Mouse (Mus musculus): ENCODE results near the gene Vsig2. TPM values are rescaled to one million over a fixed set of nuclear protein-coding genes. Genes with fewer than 3 reads are reported as not detected.
A peak's percentile ranks its signal among the peaks of the same experiment; 100 is the strongest.

Gene Vsig2
- polyA plus RNA-seq, 1 experiment from 2014 or later, result 1.3 TPM

DNA sequence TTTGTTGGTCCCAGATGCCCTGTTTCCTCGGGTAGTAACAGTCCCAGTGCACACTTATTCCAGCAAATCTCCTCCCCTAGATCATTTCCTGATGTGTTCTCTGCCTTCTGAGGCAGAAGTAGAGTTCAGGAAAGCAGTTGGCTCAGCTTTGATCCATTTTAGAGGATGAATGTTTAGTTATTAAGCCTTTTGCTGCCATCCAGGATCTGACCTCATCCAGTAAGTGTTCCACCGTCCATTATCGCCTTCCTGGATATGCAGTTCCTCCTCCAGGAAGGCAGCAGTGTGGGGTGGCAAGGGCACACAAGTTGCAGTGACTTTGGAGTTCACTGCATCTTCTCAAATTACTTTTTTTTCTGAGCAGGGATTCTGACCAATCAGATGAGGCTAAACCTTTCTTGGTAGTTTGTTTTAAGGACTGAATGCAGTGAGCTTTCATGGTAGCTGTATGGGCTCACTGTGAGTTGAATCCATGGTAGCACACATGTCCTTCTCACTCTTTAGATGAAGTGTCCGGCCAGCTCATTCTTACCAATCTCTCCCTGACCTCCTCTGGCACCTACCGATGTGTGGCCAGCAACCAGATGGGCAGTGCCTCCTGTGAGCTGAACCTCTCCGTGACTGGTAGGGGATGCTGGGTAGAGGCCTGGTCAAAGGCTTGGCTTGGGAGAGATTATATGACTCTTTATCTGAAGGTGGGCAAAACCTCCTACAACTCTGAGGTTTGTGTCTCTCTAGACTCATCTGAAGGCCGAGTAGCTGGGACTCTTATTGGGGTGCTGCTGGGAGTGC, 3.0 kb downstream of the Vsig2 start:
- Histone ChIP-seq H3K27ac (ENCODE audit: low read depth) (no peak overlapping the region), H3K4me2 (ENCODE audit: low read depth, low read length) (no peak overlapping the region), H3K9ac (replicated peaks) (no peak overlapping the region), H3K4me1 (ENCODE audit: insufficient read depth) (no peaks in the 10 kb centered on the region; the same call in 1 of the 2 replicates), H3K27me3 (ENCODE audit: insufficient read depth, low read length) (peaks cover 13% of the 10 kb centered on the region; the same call in 1 of the 2 replicates), H3K9me3 (ENCODE audit: low read length) (no peaks in the 10 kb centered on the region), H3K36me3 (replicated peaks; ENCODE audit: insufficient read depth, low read length) (no peaks in the 10 kb centered on the region), H3K4me3 (ENCODE audit: low read depth, low read length) (no peak overlapping the region)
- no peak for TF ChIP-seq CTCF (IDR thresholded peaks at IDR 0.05; ENCODE audit: low read depth)
- TF ChIP-seq EP300 (IDR thresholded peaks at IDR 0.05; ENCODE audit: low read depth), result no peak
- DNase-seq (no peak), ATAC-seq (no peak)
- 65% methylated on average over 7 of the region's 7 CpGs for WGBS (ENCODE audit: insufficient replicate concordance)

DNA sequence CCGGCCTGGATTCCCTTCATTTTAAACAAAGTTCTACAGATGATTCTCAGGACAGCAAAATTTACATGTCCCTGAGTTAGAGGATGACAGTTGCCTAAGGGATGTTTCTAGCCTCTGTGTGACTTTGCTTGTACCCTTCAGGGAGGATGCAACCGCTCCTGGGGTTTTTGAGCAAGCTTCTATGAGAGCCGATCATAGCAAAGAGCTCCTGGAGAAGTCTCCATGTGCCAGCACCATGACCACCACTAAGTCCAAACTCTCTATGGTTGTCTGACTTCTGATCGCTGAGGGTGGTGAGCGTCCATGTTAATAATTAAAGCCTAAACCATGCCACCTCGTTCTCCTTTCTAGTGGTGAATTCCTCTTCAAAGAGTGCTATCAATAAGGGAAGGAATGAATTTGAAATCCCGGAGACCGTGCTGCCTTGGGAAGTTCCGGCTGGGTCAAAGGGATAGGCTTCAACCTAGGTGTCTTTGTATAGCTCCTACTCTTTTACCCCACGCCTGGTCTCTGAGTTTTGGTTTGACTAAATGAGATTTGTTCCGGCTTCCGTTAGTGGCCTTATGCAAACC, 4.9 kb downstream of the Vsig2 start:
- ATAC-seq (no peak), DNase-seq (no peak)
- 48% methylated on average over 12 of the region's 12 CpGs for WGBS (ENCODE audit: insufficient replicate concordance)
- H3K27me3 ChIP-seq (ENCODE audit: insufficient read depth, low read length), result peaks cover 13% of the 10 kb centered on the region; the same call in 1 of the 2 replicates
- H3K9ac ChIP-seq (replicated peaks), result no peak overlapping the region
- H3K4me3 ChIP-seq (ENCODE audit: low read depth, low read length), result peak overlapping the region; percentile 43
- H3K9me3 ChIP-seq (ENCODE audit: low read length), result no peaks in the 10 kb centered on the region
- no peaks in the 10 kb centered on the region for H3K36me3 ChIP-seq (replicated peaks; ENCODE audit: insufficient read depth, low read length)
- H3K27ac ChIP-seq (ENCODE audit: low read depth), result no peak overlapping the region
- peak overlapping the region; percentile 73 for H3K4me2 ChIP-seq (ENCODE audit: low read depth, low read length)
- H3K4me1 ChIP-seq (ENCODE audit: insufficient read depth), result no peaks in the 10 kb centered on the region; the same call in 1 of the 2 replicates
- TF ChIP-seq CTCF (IDR thresholded peaks at IDR 0.05; ENCODE audit: low read depth) (no peak), EP300 (IDR thresholded peaks at IDR 0.05; ENCODE audit: low read depth) (no peak)

DNA sequence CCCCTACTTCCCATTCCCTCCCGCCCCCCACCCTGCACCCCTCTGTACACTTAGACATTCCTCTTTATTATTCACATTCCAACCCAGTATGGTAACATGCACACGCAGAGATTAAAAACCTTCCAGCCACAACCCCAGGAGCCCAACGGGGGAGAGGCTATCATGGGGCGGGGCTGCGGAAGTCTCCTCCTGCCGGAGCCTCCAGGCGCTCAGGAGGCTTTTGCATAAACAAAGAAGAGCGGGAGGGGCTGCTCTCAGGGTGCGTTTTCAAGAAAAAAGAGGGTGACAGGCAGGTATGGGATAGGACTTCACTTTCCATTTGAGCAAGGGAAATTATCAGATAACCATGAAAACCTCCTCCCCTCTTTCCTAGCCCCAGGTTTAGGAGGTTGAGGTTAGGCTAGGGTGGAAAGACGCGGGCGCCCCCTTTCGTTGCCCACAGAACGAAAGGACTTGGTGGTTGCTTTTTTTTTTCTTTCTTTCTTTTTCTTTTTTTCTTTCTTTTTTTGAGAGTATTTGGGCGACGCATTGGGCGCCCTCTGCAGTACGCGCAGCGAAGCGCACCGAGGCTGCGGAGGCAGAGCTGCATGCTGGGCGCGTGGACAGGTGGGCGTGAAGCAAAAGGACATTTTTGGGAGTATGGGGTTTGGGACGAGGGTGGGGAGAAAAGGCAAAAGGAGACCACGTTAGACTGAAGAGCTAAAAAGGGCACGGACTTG, 5.6 kb downstream of the Vsig2 start:
- ATAC-seq (peak; percentile 72), DNase-seq (peak; percentile 64)
- Histone ChIP-seq H3K4me2 (ENCODE audit: low read depth, low read length) (peak overlapping the region; percentile 73), H3K4me1 (ENCODE audit: insufficient read depth) (no peaks in the 10 kb centered on the region; the same call in 1 of the 2 replicates), H3K36me3 (replicated peaks; ENCODE audit: insufficient read depth, low read length) (no peaks in the 10 kb centered on the region), H3K27me3 (ENCODE audit: insufficient read depth, low read length) (peaks cover 13% of the 10 kb centered on the region; the same call in 1 of the 2 replicates), H3K4me3 (ENCODE audit: low read depth, low read length) (peak overlapping the region; percentile 43), H3K9me3 (ENCODE audit: low read length) (no peaks in the 10 kb centered on the region), H3K27ac (ENCODE audit: low read depth) (no peak overlapping the region), H3K9ac (replicated peaks) (no peak overlapping the region)
- 3% methylated on average over 29 of the region's 29 CpGs for WGBS (ENCODE audit: insufficient replicate concordance)
- TF ChIP-seq EP300 (IDR thresholded peaks at IDR 0.05; ENCODE audit: low read depth) (no peak), CTCF (IDR thresholded peaks at IDR 0.05; ENCODE audit: low read depth) (peak; percentile 71)

DNA sequence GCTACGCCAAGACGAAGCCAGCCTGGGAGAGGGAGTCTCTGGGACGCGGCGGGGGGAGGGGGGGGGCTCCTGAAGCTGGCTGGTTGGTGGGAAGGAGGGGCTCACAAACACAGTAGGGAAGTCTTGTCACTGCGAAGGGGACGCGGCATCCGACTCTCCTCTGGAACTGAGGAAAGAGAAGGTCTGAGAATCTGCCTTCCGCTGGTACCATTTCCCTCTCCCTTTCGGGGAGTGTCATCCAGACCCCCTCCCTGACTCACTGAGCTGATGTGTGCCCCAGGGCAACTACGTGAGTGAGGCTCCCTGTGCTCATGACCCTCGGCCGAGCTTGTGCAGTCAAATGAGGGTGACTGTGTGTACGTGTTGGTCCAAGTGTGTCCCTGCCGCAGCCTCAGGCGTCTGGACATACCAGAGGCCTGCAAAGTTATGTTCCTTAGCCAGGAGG, 6.1 kb downstream of the Vsig2 start:
- no peaks in the 10 kb centered on the region; the same call in 1 of the 2 replicates for H3K4me1 ChIP-seq (ENCODE audit: insufficient read depth)
- peak overlapping the region; percentile 43 for H3K4me3 ChIP-seq (ENCODE audit: low read depth, low read length)
- DNase-seq (no peak), ATAC-seq (no peak)
- H3K36me3 ChIP-seq (replicated peaks; ENCODE audit: insufficient read depth, low read length), result no peaks in the 10 kb centered on the region
- no peak overlapping the region for H3K27ac ChIP-seq (ENCODE audit: low read depth)
- no peak overlapping the region for H3K9ac ChIP-seq (replicated peaks)
- 46% methylated on average over 17 of the region's 17 CpGs for WGBS (ENCODE audit: insufficient replicate concordance)
- peaks cover 13% of the 10 kb centered on the region; the same call in 1 of the 2 replicates for H3K27me3 ChIP-seq (ENCODE audit: insufficient read depth, low read length)
- no peak for TF ChIP-seq CTCF (IDR thresholded peaks at IDR 0.05; ENCODE audit: low read depth)
- no peak for TF ChIP-seq EP300 (IDR thresholded peaks at IDR 0.05; ENCODE audit: low read depth)
- no peaks in the 10 kb centered on the region for H3K9me3 ChIP-seq (ENCODE audit: low read length)
- H3K4me2 ChIP-seq (ENCODE audit: low read depth, low read length), result peak overlapping the region; percentile 73

DNA sequence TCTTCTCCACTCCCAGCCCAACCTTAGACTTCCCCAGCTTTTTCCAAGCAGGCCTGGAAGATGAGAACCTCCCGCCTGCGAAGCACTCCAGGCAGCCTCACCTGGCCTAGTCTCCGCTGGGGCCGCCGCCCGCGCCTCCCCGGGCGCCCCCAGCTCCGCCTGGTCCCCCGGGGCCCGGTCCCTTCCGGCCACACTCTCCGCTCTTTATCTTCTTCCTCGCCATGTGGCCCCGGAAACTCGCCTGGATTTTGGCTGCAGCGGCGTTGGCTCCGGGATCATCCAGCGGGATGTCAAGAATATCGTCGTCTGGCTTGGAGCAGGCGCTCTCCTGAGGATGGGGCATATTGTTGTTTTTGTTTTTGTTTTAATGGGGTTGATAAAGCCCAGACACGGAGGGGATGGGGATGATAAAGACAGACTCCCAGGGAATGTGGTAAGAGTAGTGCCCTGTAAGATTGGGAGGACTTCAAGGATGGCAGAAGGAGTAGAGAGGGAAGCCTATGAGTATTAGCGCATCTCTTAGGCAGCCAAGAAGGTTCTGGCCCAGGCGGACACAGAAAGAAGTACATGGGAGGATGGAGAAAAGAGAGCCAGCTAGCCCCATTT, 6.9 kb downstream of the Vsig2 start:
- ATAC-seq (no peak), DNase-seq (no peak)
- Histone ChIP-seq H3K27ac (ENCODE audit: low read depth) (no peak overlapping the region), H3K4me1 (ENCODE audit: insufficient read depth) (no peaks in the 10 kb centered on the region; the same call in 1 of the 2 replicates), H3K27me3 (ENCODE audit: insufficient read depth, low read length) (peaks cover 16% of the 10 kb centered on the region; the same call in 1 of the 2 replicates), H3K4me2 (ENCODE audit: low read depth, low read length) (no peak overlapping the region), H3K36me3 (replicated peaks; ENCODE audit: insufficient read depth, low read length) (no peaks in the 10 kb centered on the region), H3K9me3 (ENCODE audit: low read length) (no peaks in the 10 kb centered on the region), H3K9ac (replicated peaks) (no peak overlapping the region), H3K4me3 (ENCODE audit: low read depth, low read length) (no peak overlapping the region)
- 72% methylated on average over 27 of the region's 27 CpGs for WGBS (ENCODE audit: insufficient replicate concordance)
- no peak for TF ChIP-seq EP300 (IDR thresholded peaks at IDR 0.05; ENCODE audit: low read depth)
- TF ChIP-seq CTCF (IDR thresholded peaks at IDR 0.05; ENCODE audit: low read depth), result no peak
